Mouse (Mus musculus): Measurements from ENCODE around the gene Fam216b. TPM values are rescaled to one million over a fixed set of nuclear protein-coding genes. Genes with fewer than 3 reads are reported as not detected.

Gene Fam216b
- polyA plus RNA-seq, 1 experiment, result not detected

DNA sequence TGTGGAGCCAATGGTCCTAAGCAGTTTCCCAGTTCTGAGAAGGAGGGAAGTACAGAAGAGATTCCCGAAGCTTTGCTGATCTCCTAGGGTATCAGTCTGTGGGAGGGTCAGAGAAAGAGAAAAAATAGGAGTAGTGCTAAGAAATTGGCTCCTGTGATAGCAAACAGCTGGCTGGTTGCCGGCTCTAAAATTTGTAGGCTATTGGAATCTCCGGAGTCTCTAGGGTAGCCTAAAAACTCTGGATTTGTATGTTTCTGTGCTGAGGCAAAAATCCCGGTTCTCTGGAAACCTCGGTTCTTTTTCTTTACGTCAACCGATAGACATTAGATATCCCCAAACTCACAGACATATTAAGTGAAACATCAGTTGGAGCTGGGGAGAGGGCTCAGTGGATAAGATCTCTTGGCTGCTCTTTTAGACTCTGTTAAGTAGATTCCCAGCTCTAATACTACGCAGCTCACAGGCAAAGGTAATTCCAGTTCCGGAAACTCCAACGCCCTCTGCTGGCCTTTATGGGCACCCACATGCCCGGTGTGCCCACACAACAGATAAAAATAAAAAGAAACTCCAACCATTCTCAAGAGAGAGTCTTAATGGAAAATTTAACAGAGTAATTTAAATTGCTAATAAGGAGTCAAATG lies 46.8 kb downstream of the Fam216b start:
- TF ChIP-seq POLR2A (IDR thresholded peaks at IDR 0.05; ENCODE audit: insufficient read length, low read depth) (no peak), MYOD1 (IDR thresholded peaks at IDR 0.05; ENCODE audit: control insufficient read depth in 1 of 3, insufficient read length in 2 of 3, low read depth in 2 of 3) (no peak), CEBPB (IDR thresholded peaks at IDR 0.05; ENCODE audit: insufficient read depth, poor library complexity, severe bottlenecking) (no peak), SRF (IDR thresholded peaks at IDR 0.05; ENCODE audit: control insufficient read depth, insufficient read length, low read depth) (no peak), TCF12 (IDR thresholded peaks at IDR 0.05; ENCODE audit: insufficient read depth, poor library complexity, severe bottlenecking) (no peak), USF1 (IDR thresholded peaks at IDR 0.05; ENCODE audit: low read depth) (no peak), MYOG (IDR thresholded peaks at IDR 0.05; ENCODE audit: control insufficient read depth in 1 of 3, insufficient read depth in 1 of 3, insufficient read length in 2 of 3, low read depth in 2 of 3) (no peak), TCF3 (IDR thresholded peaks at IDR 0.05; ENCODE audit: insufficient read length, low read depth) (no peak), REST (IDR thresholded peaks at IDR 0.05; ENCODE audit: insufficient read depth, insufficient read length) (no peak), POLR2AphosphoS2 (IDR thresholded peaks at IDR 0.05; ENCODE audit: insufficient read length, low read depth) (no peak), E2F4 (IDR thresholded peaks at IDR 0.05; ENCODE audit: insufficient read depth) (no peak), MAX (IDR thresholded peaks at IDR 0.05; ENCODE audit: low read depth) (no peak)
- H3K27me3 ChIP-seq (ENCODE audit: control insufficient read depth, insufficient read depth, insufficient read length), result no peaks in the 10 kb centered on the region
- no peaks in the 10 kb centered on the region for H3K36me3 ChIP-seq (ENCODE audit: control insufficient read depth, insufficient read depth)
- no peak overlapping the region for H3ac ChIP-seq (ENCODE audit: control insufficient read depth, insufficient read length)
- H3K4me2 ChIP-seq (ENCODE audit: low read depth), result no peak overlapping the region
- no peak overlapping the region for H3K4me3 ChIP-seq
- H3K79me2 ChIP-seq (ENCODE audit: control insufficient read depth, insufficient read depth), result no peaks in the 10 kb centered on the region

DNA sequence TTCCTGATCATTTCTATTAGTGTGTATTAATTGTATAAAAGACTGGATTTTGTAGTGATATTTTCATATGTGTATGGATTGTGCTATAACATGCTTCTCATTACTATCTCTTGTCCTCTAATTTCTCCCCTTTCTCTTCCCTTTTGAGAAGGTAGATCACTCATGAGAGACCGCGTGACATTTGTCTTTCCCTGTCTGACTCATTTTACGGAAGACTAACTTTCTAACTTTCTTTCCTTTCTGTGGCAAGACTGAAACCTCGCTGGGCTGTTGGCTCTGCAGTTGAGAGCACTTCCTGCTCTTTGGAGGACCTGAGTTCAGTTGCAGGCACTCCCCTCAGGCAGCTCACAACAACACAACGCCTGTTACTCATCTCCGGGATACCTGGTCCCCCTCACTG lies 48.2 kb downstream of the Fam216b start:
- H3K36me3 ChIP-seq (ENCODE audit: control insufficient read depth, insufficient read depth), result no peaks in the 10 kb centered on the region
- TF ChIP-seq POLR2A (IDR thresholded peaks at IDR 0.05; ENCODE audit: insufficient read length, low read depth), result no peak
- no peak for TF ChIP-seq MYOG (IDR thresholded peaks at IDR 0.05; ENCODE audit: control insufficient read depth in 1 of 3, insufficient read depth in 1 of 3, insufficient read length in 2 of 3, low read depth in 2 of 3)
- no peak for TF ChIP-seq REST (IDR thresholded peaks at IDR 0.05; ENCODE audit: insufficient read depth, insufficient read length)
- no peak for TF ChIP-seq TCF3 (IDR thresholded peaks at IDR 0.05; ENCODE audit: insufficient read length, low read depth)
- TF ChIP-seq POLR2AphosphoS2 (IDR thresholded peaks at IDR 0.05; ENCODE audit: insufficient read length, low read depth), result no peak
- no peak for TF ChIP-seq CEBPB (IDR thresholded peaks at IDR 0.05; ENCODE audit: insufficient read depth, poor library complexity, severe bottlenecking)
- TF ChIP-seq SRF (IDR thresholded peaks at IDR 0.05; ENCODE audit: control insufficient read depth, insufficient read length, low read depth), result no peak
- no peak for TF ChIP-seq TCF12 (IDR thresholded peaks at IDR 0.05; ENCODE audit: insufficient read depth, poor library complexity, severe bottlenecking)
- no peak for TF ChIP-seq MYOD1 (IDR thresholded peaks at IDR 0.05; ENCODE audit: control insufficient read depth in 1 of 3, insufficient read length in 2 of 3, low read depth in 2 of 3)
- no peak for TF ChIP-seq USF1 (IDR thresholded peaks at IDR 0.05; ENCODE audit: low read depth)
- no peak for TF ChIP-seq E2F4 (IDR thresholded peaks at IDR 0.05; ENCODE audit: insufficient read depth)
- no peak for TF ChIP-seq MAX (IDR thresholded peaks at IDR 0.05; ENCODE audit: low read depth)
- H3K4me2 ChIP-seq (ENCODE audit: low read depth), result no peak overlapping the region
- H3K27me3 ChIP-seq (ENCODE audit: control insufficient read depth, insufficient read depth, insufficient read length), result no peaks in the 10 kb centered on the region
- no peak overlapping the region for H3ac ChIP-seq (ENCODE audit: control insufficient read depth, insufficient read length)
- no peak overlapping the region for H3K4me3 ChIP-seq
- H3K79me2 ChIP-seq (ENCODE audit: control insufficient read depth, insufficient read depth), result no peaks in the 10 kb centered on the region

DNA sequence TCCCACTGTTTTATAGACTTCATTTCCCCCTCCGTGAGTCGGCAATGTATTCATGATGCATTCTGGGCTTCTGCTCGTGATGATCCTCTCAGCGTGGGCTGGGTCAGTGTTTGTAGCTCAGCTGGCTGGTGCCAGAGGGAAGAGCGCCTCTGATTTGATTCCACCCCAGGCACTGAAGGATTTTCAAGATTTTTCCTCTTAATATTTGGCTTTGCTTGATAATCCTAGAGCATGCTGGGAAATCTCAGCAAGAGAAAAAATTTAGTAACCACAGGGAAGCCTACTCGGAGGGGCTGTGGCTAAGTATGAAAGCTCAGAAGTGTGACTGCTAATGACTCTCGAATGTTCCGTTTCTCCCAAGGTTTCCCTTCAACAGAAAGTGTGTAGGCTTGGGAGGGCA lies 49.9 kb downstream of the Fam216b start:
- Histone ChIP-seq H3K27me3 (ENCODE audit: control insufficient read depth, insufficient read depth, insufficient read length) (no peaks in the 10 kb centered on the region), H3ac (ENCODE audit: control insufficient read depth, insufficient read length) (no peak overlapping the region), H3K36me3 (ENCODE audit: control insufficient read depth, insufficient read depth) (no peaks in the 10 kb centered on the region), H3K4me2 (ENCODE audit: low read depth) (no peak overlapping the region), H3K79me2 (ENCODE audit: control insufficient read depth, insufficient read depth) (no peaks in the 10 kb centered on the region), H3K4me3 (no peak overlapping the region)
- TF ChIP-seq USF1 (IDR thresholded peaks at IDR 0.05; ENCODE audit: low read depth), result no peak
- no peak for TF ChIP-seq SRF (IDR thresholded peaks at IDR 0.05; ENCODE audit: control insufficient read depth, insufficient read length, low read depth)
- TF ChIP-seq TCF12 (IDR thresholded peaks at IDR 0.05; ENCODE audit: insufficient read depth, poor library complexity, severe bottlenecking), result no peak
- TF ChIP-seq MYOG (IDR thresholded peaks at IDR 0.05; ENCODE audit: control insufficient read depth in 1 of 3, insufficient read depth in 1 of 3, insufficient read length in 2 of 3, low read depth in 2 of 3), result no peak
- no peak for TF ChIP-seq CEBPB (IDR thresholded peaks at IDR 0.05; ENCODE audit: insufficient read depth, poor library complexity, severe bottlenecking)
- TF ChIP-seq POLR2A (IDR thresholded peaks at IDR 0.05; ENCODE audit: insufficient read length, low read depth), result no peak
- TF ChIP-seq MYOD1 (IDR thresholded peaks at IDR 0.05; ENCODE audit: control insufficient read depth in 1 of 3, insufficient read length in 2 of 3, low read depth in 2 of 3), result no peak
- no peak for TF ChIP-seq REST (IDR thresholded peaks at IDR 0.05; ENCODE audit: insufficient read depth, insufficient read length)
- TF ChIP-seq TCF3 (IDR thresholded peaks at IDR 0.05; ENCODE audit: insufficient read length, low read depth), result no peak
- TF ChIP-seq MAX (IDR thresholded peaks at IDR 0.05; ENCODE audit: low read depth), result no peak
- TF ChIP-seq E2F4 (IDR thresholded peaks at IDR 0.05; ENCODE audit: insufficient read depth), result no peak
- no peak for TF ChIP-seq POLR2AphosphoS2 (IDR thresholded peaks at IDR 0.05; ENCODE audit: insufficient read length, low read depth)

Other genes starting within 250 kb of the Fam216b start
- gene Dnajc15, start 213.9 kb downstream of the Fam216b start, polyA plus RNA-seq (2012; fragmentation: generic; extraction: Trizol), result 74.7 TPM
- 0.07 TPM for gene Epsti1, start 184.8 kb downstream of the Fam216b start, polyA plus RNA-seq (2012; fragmentation: generic; extraction: Trizol)
- 0.18 TPM for gene Tnfsf11, start 219.0 kb upstream of the Fam216b start, polyA plus RNA-seq (2012; fragmentation: generic; extraction: Trizol)

Measured in myocyte (in vitro differentiated cells).